Mouse (Mus musculus): ENCODE measurements around the gene Tnnt3.

The Tnnt3 gene

GRCm38 (mm10) chr7:142563168-142563567 lies 64.5 kb downstream of the Tnnt3 start:
- no peak for DNase-seq (ENCODE audit: low read depth, low spot score)

GRCm38 (mm10) chr7:142564955-142565643 lies 66.5 kb downstream of the Tnnt3 start:
- DNase-seq (ENCODE audit: low read depth, low spot score) = no peak
